Mouse (Mus musculus) midbrain, embryonic 10.5 days (tissue): ENCODE measurements around the gene Gm13698. TPM values are rescaled to one million over a fixed set of nuclear protein-coding genes. Genes with fewer than 3 reads are reported as not detected.
A peak's percentile ranks its signal among the peaks of the same experiment; 100 is the strongest.
"Not testable (repeated sequence)": the region's sequence is repeated elsewhere in the genome, so short reads cannot be mapped to it uniquely, and the experiment has no call there.

ENCODE experiments used
- DNase-seq: peaks from one replicate; pipeline ENCODE4 v3.0.0-alpha.2; 2017; ENCODE audit warnings: low spot score
- H3K27ac ChIP-seq: fragments of 300-500 bp; sonication (generic); replicated peaks from 2 replicates; pipeline ENCODE4 v1.5.1; 2016; ENCODE audit warnings: mild to moderate bottlenecking
- H3K27me3 ChIP-seq: fragments of 300-500 bp; sonication (generic); 2 replicates; pipeline ENCODE4 v1.6.1; 2016; ENCODE audit warnings: low read depth, mild to moderate bottlenecking; ENCODE audit not compliant: poor library complexity, severe bottlenecking
- H3K36me3 ChIP-seq: fragments of 300-500 bp; sonication (generic); 2 replicates; pipeline ENCODE4 v1.6.1; 2016; ENCODE audit warnings: mild to moderate bottlenecking, moderate library complexity
- H3K4me1 ChIP-seq: fragments of 300-500 bp; sonication (generic); 2 replicates; pipeline ENCODE4 v1.6.1; 2016
- H3K4me3 ChIP-seq: fragments of 300-500 bp; sonication (generic); 2 replicates; pipeline ENCODE4 v1.5.1; 2016; ENCODE audit warnings: mild to moderate bottlenecking, moderate library complexity
- H3K9me3 ChIP-seq: fragments of 300-500 bp; sonication (generic); replicated peaks from 2 replicates; pipeline ENCODE4 v1.6.1; 2016; ENCODE audit warnings: mild to moderate bottlenecking
- WGBS: fragments of 180-500 bp; shearing (Covaris S2); methylation state at CpG from one replicate; pipeline ENCODE4 v1.1.7; 2016; 5-methylcytosine and 5-hydroxymethylcytosine counted together
- polyA plus RNA-seq: library from polyadenylated mRNA; unstranded; fragments of >200 nt; fragmentation: Nextera tagmentation; extraction: Ambion mirVana; gene quantifications from 2 replicates; pipeline ENCODE4 v1.2.1, GENCODE M21; 2016

Gene Gm13698
- polyA plus RNA-seq: not detected in 2 replicates

- no CpG with 5 or more reads among the region's 6 CpGs for WGBS
- not testable (repeated sequence) for H3K36me3 ChIP-seq, DNase-seq
Observed at GRCm38 (mm10) chr2:83955393-83955792, at the start of gene Gm13698. Gene Gm13698 (plus strand): TSS chr2:83955693.

DNA sequence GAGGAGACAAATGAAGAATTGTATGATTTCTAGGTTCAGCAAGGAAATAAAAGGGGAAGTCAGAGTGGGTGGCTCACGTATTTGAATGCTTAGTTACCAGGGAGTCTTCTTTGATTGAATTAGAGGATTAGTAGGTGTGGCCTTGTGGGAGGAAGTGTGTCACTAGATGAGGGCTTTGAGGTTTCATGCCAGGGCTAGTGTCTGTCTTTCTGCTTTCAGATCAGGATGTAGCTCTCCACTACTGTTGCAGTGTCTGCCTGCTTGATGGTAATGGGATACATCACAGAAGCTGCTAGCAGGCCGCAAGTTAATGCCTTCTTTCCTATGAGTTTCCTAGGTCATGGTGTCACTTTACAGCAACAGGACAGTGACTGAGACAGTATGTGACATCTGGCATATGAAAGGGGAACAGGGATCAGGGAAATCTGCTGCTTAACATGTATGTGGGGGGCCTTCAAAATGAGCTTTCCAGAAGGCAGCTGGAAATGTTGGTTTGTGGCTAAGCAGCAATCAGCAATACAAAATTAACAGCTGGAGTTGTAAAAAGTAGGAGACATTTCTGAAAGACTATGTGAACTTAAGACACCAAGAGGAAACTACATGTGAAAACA is 25.9 kb upstream of the Gm13698 start:
- Histone ChIP-seq H3K27ac (no peak overlapping the region), H3K4me3 (no peak overlapping the region), H3K36me3 (no peaks in the 10 kb centered on the region), H3K27me3 (no peaks in the 10 kb centered on the region), H3K9me3 (no peaks in the 10 kb centered on the region), H3K4me1 (peaks cover 6% of the 10 kb centered on the region)
- 50% methylated on average over 2 of the region's 2 CpGs for WGBS
- no peak for DNase-seq

More at GRCm38 (mm10) chr2:83955393-83955792, at the start of gene Gm13698:
- not testable (repeated sequence) for H3K27ac ChIP-seq, H3K4me1 ChIP-seq, H3K9me3 ChIP-seq, H3K4me3 ChIP-seq, H3K27me3 ChIP-seq

DNA sequence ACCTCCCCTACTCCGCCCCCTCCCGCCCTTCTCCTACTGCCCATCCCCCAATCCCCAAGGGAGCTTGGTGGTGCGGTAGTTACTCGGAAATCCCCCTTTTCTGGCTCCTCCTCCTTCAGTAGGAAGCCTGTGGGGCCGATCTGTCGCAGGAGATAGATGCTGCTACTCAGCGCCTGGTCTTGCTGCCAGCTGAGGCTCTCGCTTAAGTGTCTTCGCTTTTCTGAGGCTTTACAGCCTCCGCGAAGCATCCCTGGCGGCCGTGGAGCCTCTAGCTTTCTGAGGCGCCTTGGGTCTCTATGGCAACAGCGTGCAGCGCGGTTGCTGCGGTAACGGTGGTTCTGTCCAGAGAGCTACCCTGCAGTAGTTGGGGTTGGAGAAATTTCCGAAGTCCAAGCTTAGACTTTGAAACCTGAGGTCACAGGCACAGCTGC is 14.5 kb upstream of the Gm13698 start, which contains the start of gene Zswim2:
TSS of gene Zswim2 (minus strand) at position 298 of the 431 bp plus-strand sequence.
- WGBS: under 1% methylated on average over 20 of the region's 20 CpGs

GRCm38 (mm10) chr2:83941378-83941777 is 14.1 kb upstream of the Gm13698 start:
- no peak for DNase-seq
- peaks cover 10% of the 10 kb centered on the region for H3K4me1 ChIP-seq
- no peak overlapping the region for H3K27ac ChIP-seq
- no peaks in the 10 kb centered on the region for H3K9me3 ChIP-seq
- no peaks in the 10 kb centered on the region for H3K27me3 ChIP-seq
- H3K4me3 ChIP-seq: peak overlapping the region; percentile 52
- 51% methylated on average over 3 of the region's 3 CpGs for WGBS
- H3K36me3 ChIP-seq: no peaks in the 10 kb centered on the region

More for the DNA sequence above, 14.5 kb upstream of the Gm13698 start, which contains the start of gene Zswim2:
- Histone ChIP-seq H3K9me3 (no peaks in the 10 kb centered on the region), H3K36me3 (no peaks in the 10 kb centered on the region), H3K27ac (peak within 1 kb of the TSS; percentile 66; the same call in 1 of the 2 replicates), H3K27me3 (no peaks in the 10 kb centered on the region), H3K4me1 (peaks cover 10% of the 10 kb centered on the region), H3K4me3 (peak within 1 kb of the TSS; percentile 52)
- DNase-seq: peak; percentile 87

- Histone ChIP-seq H3K4me3 (no peak overlapping the region), H3K27me3 (no peaks in the 10 kb centered on the region), H3K4me1 (peaks cover 10% of the 10 kb centered on the region), H3K9me3 (no peaks in the 10 kb centered on the region), H3K36me3 (no peaks in the 10 kb centered on the region), H3K27ac (no peak overlapping the region)
- WGBS: 80% methylated on average over 4 of the region's 4 CpGs
- DNase-seq: no peak
Observed at GRCm38 (mm10) chr2:83941792-83942191, 13.7 kb upstream of the Gm13698 start.

DNA sequence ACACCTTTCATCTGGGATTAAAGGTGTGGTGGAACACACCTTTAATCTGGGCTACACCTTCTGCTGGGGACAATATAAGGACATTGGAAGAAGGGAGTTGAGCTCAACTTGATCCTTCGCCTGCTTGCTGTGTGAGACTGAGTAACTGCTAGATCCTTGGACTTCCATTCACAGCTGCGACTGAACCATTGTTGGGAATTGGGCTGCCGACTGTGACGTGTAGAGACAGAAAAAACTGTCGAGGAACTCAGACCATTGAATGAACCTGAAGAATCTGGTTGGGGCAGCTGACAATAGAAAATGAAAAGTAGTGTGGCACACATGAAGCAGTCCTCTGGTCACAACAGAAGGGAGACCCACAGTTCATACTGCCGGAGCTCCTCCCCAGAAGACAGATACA is 5.7 kb downstream of the Gm13698 start, which contains the start of gene Gm13693:
TSS of gene Gm13693 (plus strand) at position 301 of the 400 bp plus-strand sequence.
- no CpG with 5 or more reads among the region's 6 CpGs for WGBS

DNA sequence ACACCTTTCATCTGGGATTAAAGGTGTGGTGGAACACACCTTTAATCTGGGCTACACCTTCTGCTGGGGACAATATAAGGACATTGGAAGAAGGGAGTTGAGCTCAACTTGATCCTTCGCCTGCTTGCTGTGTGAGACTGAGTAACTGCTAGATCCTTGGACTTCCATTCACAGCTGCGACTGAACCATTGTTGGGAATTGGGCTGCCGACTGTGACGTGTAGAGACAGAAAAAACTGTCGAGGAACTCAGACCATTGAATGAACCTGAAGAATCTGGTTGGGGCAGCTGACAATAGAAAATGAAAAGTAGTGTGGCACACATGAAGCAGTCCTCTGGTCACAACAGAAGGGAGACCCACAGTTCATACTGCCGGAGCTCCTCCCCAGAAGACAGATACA is 11.5 kb downstream of the Gm13698 start, which contains the start of gene Gm13695:
TSS of gene Gm13695 (plus strand) at position 301 of the 400 bp plus-strand sequence.
- H3K4me3 ChIP-seq, DNase-seq, H3K9me3 ChIP-seq, H3K4me1 ChIP-seq, H3K36me3 ChIP-seq, H3K27me3 ChIP-seq, H3K27ac ChIP-seq: not testable (repeated sequence)
- WGBS: no CpG with 5 or more reads among the region's 6 CpGs

More for the DNA sequence above, 5.7 kb downstream of the Gm13698 start, which contains the start of gene Gm13693:
- H3K4me3 ChIP-seq, H3K27me3 ChIP-seq, H3K9me3 ChIP-seq, H3K27ac ChIP-seq, H3K4me1 ChIP-seq, H3K36me3 ChIP-seq, DNase-seq: not testable (repeated sequence)

- DNase-seq, H3K27ac ChIP-seq, H3K9me3 ChIP-seq, H3K4me1 ChIP-seq, H3K4me3 ChIP-seq, H3K27me3 ChIP-seq, H3K36me3 ChIP-seq: not testable (repeated sequence)
- no CpG with 5 or more reads among the region's 6 CpGs for WGBS
Observed at GRCm38 (mm10) chr2:83972823-83973222, 17.3 kb downstream of the Gm13698 start, which contains the start of gene Gm13696. Gene Gm13696 (plus strand): TSS chr2:83973123.

GRCm38 (mm10) chr2:83978633-83979032 is 23.1 kb downstream of the Gm13698 start, which contains the start of gene Gm13694:
Gene Gm13694 (plus strand): TSS chr2:83978933.
- H3K27me3 ChIP-seq, H3K4me1 ChIP-seq, H3K9me3 ChIP-seq, DNase-seq, H3K4me3 ChIP-seq, H3K27ac ChIP-seq, H3K36me3 ChIP-seq: not testable (repeated sequence)
- no CpG with 5 or more reads among the region's 6 CpGs for WGBS

GRCm38 (mm10) chr2:83984443-83984842 is 28.9 kb downstream of the Gm13698 start, which contains the start of gene Gm13697:
Gene Gm13697 (plus strand): TSS chr2:83984743.
- not testable (repeated sequence) for H3K27me3 ChIP-seq, H3K27ac ChIP-seq, H3K36me3 ChIP-seq, DNase-seq, H3K4me1 ChIP-seq, H3K9me3 ChIP-seq, H3K4me3 ChIP-seq
- WGBS: no CpG with 5 or more reads among the region's 6 CpGs

DNA sequence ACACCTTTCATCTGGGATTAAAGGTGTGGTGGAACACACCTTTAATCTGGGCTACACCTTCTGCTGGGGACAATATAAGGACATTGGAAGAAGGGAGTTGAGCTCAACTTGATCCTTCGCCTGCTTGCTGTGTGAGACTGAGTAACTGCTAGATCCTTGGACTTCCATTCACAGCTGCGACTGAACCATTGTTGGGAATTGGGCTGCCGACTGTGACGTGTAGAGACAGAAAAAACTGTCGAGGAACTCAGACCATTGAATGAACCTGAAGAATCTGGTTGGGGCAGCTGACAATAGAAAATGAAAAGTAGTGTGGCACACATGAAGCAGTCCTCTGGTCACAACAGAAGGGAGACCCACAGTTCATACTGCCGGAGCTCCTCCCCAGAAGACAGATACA is 34.8 kb downstream of the Gm13698 start, which contains the start of gene Gm13691:
TSS of gene Gm13691 (plus strand) at position 301 of the 400 bp plus-strand sequence.
- WGBS: no CpG with 5 or more reads among the region's 6 CpGs

DNA sequence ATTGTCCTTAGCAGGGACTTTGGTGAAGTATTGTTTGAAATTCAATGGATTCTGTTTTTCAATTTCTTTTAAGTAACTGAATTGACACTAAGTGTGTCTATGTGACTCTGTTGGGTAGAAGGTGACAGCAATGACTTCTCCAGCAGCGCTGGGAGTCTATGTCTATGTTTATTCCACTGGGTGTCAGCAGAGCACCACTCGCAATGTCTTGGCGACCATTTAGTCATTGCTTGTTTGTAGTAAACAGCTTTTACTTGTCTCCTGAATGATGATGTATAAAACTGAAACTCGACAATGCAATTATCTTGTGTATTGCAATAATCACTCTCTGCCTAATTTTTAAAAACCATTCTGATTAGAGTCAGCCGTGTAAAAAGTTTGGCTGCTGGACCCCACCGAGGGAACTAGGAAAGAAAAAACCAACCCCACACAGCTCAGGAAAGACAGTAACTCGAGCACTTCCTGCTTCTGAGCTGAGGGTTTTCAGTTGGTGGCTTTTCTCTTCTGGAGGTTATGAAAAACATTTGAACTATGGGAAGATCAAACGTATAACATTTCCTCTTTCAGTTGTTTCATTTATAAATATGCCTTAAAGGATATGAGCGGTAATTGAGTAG is 38.3 kb downstream of the Gm13698 start:
- H3K9me3 ChIP-seq, H3K27me3 ChIP-seq, DNase-seq, H3K4me1 ChIP-seq, H3K4me3 ChIP-seq, H3K27ac ChIP-seq, H3K36me3 ChIP-seq: not testable (repeated sequence)
- 68% methylated on average over 8 of the region's 9 CpGs for WGBS

More for the DNA sequence above, 34.8 kb downstream of the Gm13698 start, which contains the start of gene Gm13691:
- DNase-seq, H3K4me3 ChIP-seq, H3K27me3 ChIP-seq, H3K27ac ChIP-seq, H3K9me3 ChIP-seq, H3K4me1 ChIP-seq, H3K36me3 ChIP-seq: not testable (repeated sequence)

- not testable (repeated sequence) for DNase-seq, H3K27me3 ChIP-seq, H3K4me3 ChIP-seq, H3K4me1 ChIP-seq, H3K9me3 ChIP-seq, H3K36me3 ChIP-seq, H3K27ac ChIP-seq
- 69% methylated on average over 2 of the region's 3 CpGs for WGBS
Observed at GRCm38 (mm10) chr2:83994526-83994925, 39.0 kb downstream of the Gm13698 start.
